Mouse (Mus musculus) neural tube, embryonic 13.5 days (tissue): ENCODE data around the gene Mvp. TPM values are rescaled to one million over a fixed set of nuclear protein-coding genes. Genes with fewer than 3 reads are reported as not detected.

Experiments
- microRNA-seq: library from miRNA; unstranded; fragments of <30 nt; microRNA quantifications from one replicate; pipeline ENCODE4, GENCODE M21; 2016
- polyA plus RNA-seq: library from polyadenylated mRNA; unstranded; fragments of >200 nt; fragmentation: Nextera tagmentation; extraction: Ambion mirVana; gene quantifications from 2 replicates; pipeline ENCODE4 v1.2.1, GENCODE M21; 2015

Mvp gene
- polyA plus RNA-seq, 1 experiment from 2014 or later: 7.2 TPM

Small RNAs within 50 kb of the gene (microRNA-seq; reads per million reads assigned to microRNA genes)
- gene Gm44343: not detected

Other genes with a start within 250 kb of the Mvp start
- 0.56 and 1.5 TPM in 2 replicates for gene Gdpd3, start 248.3 kb downstream of the Mvp start, polyA plus RNA-seq
- 204 and 215 TPM in 2 replicates for gene Ypel3, start 237.7 kb downstream of the Mvp start, polyA plus RNA-seq
- gene Tbx6, start 233.1 kb downstream of the Mvp start, polyA plus RNA-seq: 0.25 and 0.66 TPM in 2 replicates
- 216 and 230 TPM in 2 replicates for gene Ppp4c, start 222.1 kb downstream of the Mvp start, polyA plus RNA-seq
- 36.8 and 40.6 TPM in 2 replicates for gene Fam57b, start 217.0 kb downstream of the Mvp start, polyA plus RNA-seq
- gene 4930451I11Rik, start 183.0 kb downstream of the Mvp start, polyA plus RNA-seq: not detected in 2 replicates
- 8.2 and 9.5 TPM in 2 replicates for gene Doc2a, start 167.2 kb downstream of the Mvp start, polyA plus RNA-seq
- gene Hirip3, start 152.6 kb downstream of the Mvp start, polyA plus RNA-seq: 19.0 and 19.9 TPM in 2 replicates
- 74.3 and 79.1 TPM in 2 replicates for gene Ino80e, start 152.2 kb downstream of the Mvp start, polyA plus RNA-seq
- 48.7 and 50.5 TPM in 2 replicates for gene Taok2, start 129.9 kb downstream of the Mvp start, polyA plus RNA-seq
- gene Tmem219, start 91.7 kb downstream of the Mvp start, polyA plus RNA-seq: 25.3 and 25.7 TPM in 2 replicates
- 94.3 and 99.3 TPM in 2 replicates for gene Kctd13, start 85.7 kb downstream of the Mvp start, polyA plus RNA-seq
- 5.6 and 6.6 TPM in 2 replicates for gene Asphd1, start 65.0 kb downstream of the Mvp start, polyA plus RNA-seq
- gene Sez6l2, start 64.1 kb downstream of the Mvp start, polyA plus RNA-seq: 34.7 and 35.1 TPM in 2 replicates
- gene Cdipt, start 38.7 kb downstream of the Mvp start, polyA plus RNA-seq: 121 and 124 TPM in 2 replicates
- gene Cdiptos, start 38.5 kb downstream of the Mvp start, polyA plus RNA-seq: 1.2 and 1.4 TPM in 2 replicates
- gene Pagr1b, start 1.9 kb upstream of the Mvp start, polyA plus RNA-seq: 0.50 and 0.61 TPM in 2 replicates
- 49.5 and 50.4 TPM in 2 replicates for gene Pagr1a, start 2.7 kb upstream of the Mvp start, polyA plus RNA-seq
- gene Gm42742, start 6.5 kb upstream of the Mvp start, polyA plus RNA-seq: 47.8 and 81.0 TPM in 2 replicates
- gene Prrt2, start 6.6 kb upstream of the Mvp start, polyA plus RNA-seq: 22.0 TPM in 2 replicates
- 71.7 and 72.1 TPM in 2 replicates for gene Maz, start 12.4 kb upstream of the Mvp start, polyA plus RNA-seq
- gene Kif22, start 27.9 kb upstream of the Mvp start, polyA plus RNA-seq: 22.8 and 31.5 TPM in 2 replicates
- not detected in 2 replicates for gene Zg16, start 72.7 kb upstream of the Mvp start, polyA plus RNA-seq
- gene AI467606, start 76.7 kb upstream of the Mvp start, polyA plus RNA-seq: 1.0 and 2.4 TPM in 2 replicates
- gene Qprt, start 107.6 kb upstream of the Mvp start, polyA plus RNA-seq: 0.63 and 1.4 TPM in 2 replicates
- 0.08 and 0.10 TPM in 2 replicates for gene Spn, start 123.2 kb upstream of the Mvp start, polyA plus RNA-seq
- 78.7 and 80.0 TPM in 2 replicates for gene Cd2bp2, start 181.4 kb upstream of the Mvp start, polyA plus RNA-seq
- gene Tbc1d10b, start 193.8 kb upstream of the Mvp start, polyA plus RNA-seq: 32.3 and 32.9 TPM in 2 replicates
- 27.7 and 63.1 TPM in 2 replicates for gene Mylpf, start 194.3 kb upstream of the Mvp start, polyA plus RNA-seq
- gene Zfp553, start 218.4 kb upstream of the Mvp start, polyA plus RNA-seq: 54.7 and 58.0 TPM in 2 replicates
- gene Sept1, start 218.5 kb upstream of the Mvp start, polyA plus RNA-seq: 16.2 and 23.7 TPM in 2 replicates
- gene Zfp771, start 229.7 kb upstream of the Mvp start, polyA plus RNA-seq: 55.0 and 62.4 TPM in 2 replicates
- 102 and 110 TPM in 2 replicates for gene Dctpp1, start 246.1 kb upstream of the Mvp start, polyA plus RNA-seq